Mouse (Mus musculus): ENCODE measurements around the gene Sft2d1.

DNA sequence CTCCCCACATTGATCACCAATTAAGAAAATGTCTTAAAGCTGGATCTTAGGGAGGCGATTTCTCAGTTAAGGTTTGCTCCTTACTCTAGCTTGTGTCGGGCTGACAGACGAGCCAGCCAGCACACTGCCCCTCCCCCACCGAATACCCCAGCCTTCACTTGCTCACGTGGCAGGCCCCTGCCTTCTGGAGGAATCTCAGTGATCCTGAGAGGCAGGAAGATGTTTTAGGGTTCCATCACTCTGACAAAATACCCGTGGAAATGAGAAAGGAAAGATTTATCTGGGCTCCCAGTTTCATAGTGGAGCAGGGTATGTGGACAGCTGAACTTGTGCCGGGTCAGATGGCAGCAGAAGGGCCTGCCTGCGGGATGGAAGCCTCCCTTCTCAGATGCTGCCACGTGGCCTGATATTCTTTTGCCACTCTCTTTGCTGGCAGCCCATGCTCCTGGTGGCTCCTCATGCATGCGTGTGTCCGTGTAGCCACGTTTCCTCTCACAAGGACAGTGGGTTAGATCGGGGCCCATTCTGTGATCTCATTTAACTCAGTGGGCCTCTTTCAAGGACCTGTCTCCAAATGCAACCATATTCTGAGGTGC is 59.8 kb downstream of the Sft2d1 start:
- no peak for TF ChIP-seq CTCF (IDR thresholded peaks at IDR 0.05; ENCODE audit: control insufficient read depth, insufficient read depth, low read length)
- no peak for TF ChIP-seq POLR2A (IDR thresholded peaks at IDR 0.05; ENCODE audit: borderline replicate concordance, control insufficient read depth, low read depth, low read length)

All from bone marrow, adult 2 months (tissue).